Mouse (Mus musculus) testis, adult 2 months (tissue): ENCODE measurements around the gene Bloc1s5.

Source experiments
- CTCF ChIP-seq: fragments of 200-500 bp; IDR thresholded peaks from 2 replicates; pipeline ENCODE4 v1.5.1; 2012; ENCODE audit warnings: low read depth, mild to moderate bottlenecking, inconsistent platforms, low read length, moderate library complexity; ENCODE audit not compliant: control insufficient read depth, insufficient read depth, insufficient replicate concordance
- POLR2A ChIP-seq: fragments of 200-500 bp; IDR thresholded peaks from 2 replicates; pipeline ENCODE4 v1.6.1; 2012; ENCODE audit warnings: low read depth, mild to moderate bottlenecking, inconsistent platforms, low read length, moderate library complexity; ENCODE audit not compliant: control insufficient read depth

DNA sequence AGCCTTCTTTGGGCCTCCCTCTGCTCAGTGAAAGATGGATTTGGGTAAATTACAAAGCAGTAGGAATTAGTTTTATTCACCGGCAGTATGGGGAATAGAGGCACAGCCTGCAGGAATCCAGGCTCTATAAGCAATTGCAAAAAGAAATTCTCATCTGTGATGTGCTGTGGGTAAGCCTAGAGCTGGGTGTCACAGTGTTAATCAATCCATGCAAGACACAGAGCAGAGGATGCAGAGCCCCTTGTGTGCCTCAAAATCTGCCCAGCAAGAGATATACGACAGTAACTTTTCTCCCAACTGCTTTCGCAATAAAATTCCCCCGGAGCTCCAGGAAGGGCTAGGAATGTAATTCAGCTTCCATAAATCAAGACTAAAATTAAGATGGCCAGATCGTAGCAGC, 6.5 kb upstream of the Bloc1s5 start:
- no peak for TF ChIP-seq CTCF
- TF ChIP-seq POLR2A: no peak
